Mouse (Mus musculus): ENCODE results near the gene Hmgcs2.

Gene Hmgcs2

GRCm38 (mm10) chr3:98339097-98339705 is 59.0 kb downstream of the Hmgcs2 start:
- peak; percentile 27 to 60 for DNase-seq

GRCm38 (mm10) chr3:98339706-98340109 is 59.5 kb downstream of the Hmgcs2 start, which contains the start of gene Phgdh:
Gene Phgdh (minus strand): TSS chr3:98339990.
- DNase-seq, result peak; percentile 76 to 80

- no peak for DNase-seq
These were observed 60.8 kb downstream of the Hmgcs2 start for GRCm38 (mm10) chr3:98340818-98341594.

GRCm38 (mm10) chr3:98343235-98343634 is 63.0 kb downstream of the Hmgcs2 start:
- DNase-seq, result no peak

- DNase-seq, result no peak
These were observed 67.9 kb downstream of the Hmgcs2 start for GRCm38 (mm10) chr3:98348106-98348505.

- DNase-seq, result peak in 1 of 2 experiments; percentile 20
These were observed 68.5 kb downstream of the Hmgcs2 start for GRCm38 (mm10) chr3:98348705-98349104.

- DNase-seq, result peak; percentile 77 to 90
These were observed 73.7 kb downstream of the Hmgcs2 start for GRCm38 (mm10) chr3:98353892-98354291.

- peak in 1 of 2 experiments; percentile 19 for DNase-seq
These were observed 75.2 kb downstream of the Hmgcs2 start for GRCm38 (mm10) chr3:98355344-98356025.

- no peak for DNase-seq
These were observed 75.8 kb downstream of the Hmgcs2 start for GRCm38 (mm10) chr3:98356026-98356365.

GRCm38 (mm10) chr3:98356632-98357370 is 76.6 kb downstream of the Hmgcs2 start:
- DNase-seq, result no peak

All from kidney, postnatal 36 days (tissue).